Mouse (Mus musculus) brain, adult 2 months (tissue): ENCODE measurements around the gene Klk1b8.
A peak's percentile ranks its signal among the peaks of the same experiment; 100 is the strongest.
"Not testable (repeated sequence)": the region's sequence is repeated elsewhere in the genome, so short reads cannot be mapped to it uniquely, and the experiment has no call there.

Experiments
- DNase-seq: peaks from one replicate; pipeline ENCODE4 v3.0.0; 2011; ENCODE audit warnings: low read depth, low spot score

Gene Klk1b8

DNA sequence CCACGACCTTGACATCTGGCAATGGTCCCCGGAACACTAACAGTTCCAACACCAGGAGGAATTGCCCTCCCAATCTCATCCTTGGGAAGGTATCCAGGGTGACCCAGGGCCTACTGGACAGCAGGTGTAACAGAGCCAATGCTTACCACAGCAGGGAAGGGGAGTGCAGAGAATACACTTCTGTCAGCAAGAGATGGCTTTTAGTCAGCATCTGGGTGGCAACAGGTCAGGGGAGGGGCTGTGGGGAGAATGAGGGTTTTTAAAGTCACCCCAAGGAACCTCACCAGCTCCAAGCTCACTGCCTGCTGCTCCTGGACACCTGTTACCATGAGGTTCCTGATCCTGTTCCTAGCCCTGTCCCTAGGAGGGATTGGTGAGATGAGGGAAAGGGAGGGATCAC, at the start of gene Klk1b8:
Klk1b8 (plus strand) TSS at position 301 of the 400 bp plus-strand sequence.
- no peak for DNase-seq

DNA sequence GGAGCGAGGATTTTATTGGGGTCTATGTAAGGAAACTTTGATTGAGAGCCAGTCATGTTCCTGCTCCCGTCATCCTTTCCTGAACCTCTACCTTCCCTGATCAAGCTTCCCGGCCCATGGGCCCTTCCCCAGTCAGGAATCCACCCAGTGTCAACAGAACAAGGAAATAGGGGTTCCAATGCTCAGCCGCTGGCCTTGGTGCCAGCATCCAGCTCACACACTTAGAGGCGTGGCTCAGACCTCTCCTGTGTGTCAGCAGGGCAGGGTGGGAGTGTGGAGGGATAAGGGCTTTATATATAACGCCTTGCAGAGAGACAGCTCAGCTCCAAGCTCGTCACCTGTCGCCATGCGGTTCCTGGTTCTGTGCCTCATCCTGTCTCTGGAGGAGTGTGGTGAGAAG, 35.6 kb upstream of the Klk1b8 start:
- DNase-seq = no peak

GRCm38 (mm10) chr7:43918426-43918825, 32.0 kb upstream of the Klk1b8 start:
- peak; percentile 7 for DNase-seq

DNA sequence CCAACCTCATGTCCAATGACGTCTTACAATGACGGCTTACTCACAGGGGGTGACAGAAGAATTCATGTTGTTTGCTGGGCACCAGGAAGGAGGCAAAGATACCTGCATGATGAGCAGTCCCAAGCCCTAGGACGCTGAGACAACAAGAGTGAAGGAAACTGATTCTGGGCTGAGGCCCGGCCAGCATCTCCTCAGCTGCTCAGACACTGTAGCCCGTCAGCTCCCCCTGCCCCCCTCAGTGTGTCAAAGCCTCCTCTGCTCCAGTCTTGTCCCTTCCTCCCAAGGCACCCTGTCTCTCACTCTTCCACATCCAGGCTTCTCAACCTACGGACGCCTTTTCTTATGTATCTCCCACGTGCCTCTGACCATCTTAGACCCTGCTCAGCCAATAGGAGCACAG, 31.6 kb upstream of the Klk1b8 start:
- DNase-seq = peak; percentile 5

GRCm38 (mm10) chr7:43919559-43920451, 30.7 kb upstream of the Klk1b8 start:
- peak; percentile 79 for DNase-seq

GRCm38 (mm10) chr7:43920582-43920981, 29.9 kb upstream of the Klk1b8 start:
- DNase-seq = no peak

GRCm38 (mm10) chr7:43921087-43921486, 29.4 kb upstream of the Klk1b8 start:
- no peak for DNase-seq

GRCm38 (mm10) chr7:43921941-43922340, 28.5 kb upstream of the Klk1b8 start:
- no peak for DNase-seq

DNA sequence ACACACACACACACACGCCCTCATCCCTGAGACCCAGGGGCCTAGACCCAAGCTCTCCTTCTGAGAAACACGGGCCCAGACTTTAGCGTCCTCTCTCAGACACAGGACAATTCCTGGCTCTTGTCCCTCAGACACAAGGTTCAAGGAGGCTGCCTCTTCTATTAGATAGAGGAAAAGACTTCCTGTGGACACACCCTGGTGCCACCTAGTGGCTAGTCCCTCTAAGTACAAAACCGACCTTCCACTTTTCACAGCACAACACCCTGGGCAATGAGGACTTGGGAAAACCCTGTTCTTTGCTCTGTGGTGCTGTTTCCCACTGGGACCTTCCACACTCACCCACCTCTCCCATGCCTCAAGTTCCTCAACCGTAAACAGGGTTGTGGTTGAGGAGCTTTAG, 24.5 kb upstream of the Klk1b8 start:
- DNase-seq = peak; percentile 20

- DNase-seq = peak; percentile 34
Measured at GRCm38 (mm10) chr7:43928521-43928920, 21.9 kb upstream of the Klk1b8 start.

- no peak for DNase-seq
Measured at GRCm38 (mm10) chr7:43932337-43932736, 18.1 kb upstream of the Klk1b8 start.

- DNase-seq = no peak
Measured at GRCm38 (mm10) chr7:43933440-43933839, 17.0 kb upstream of the Klk1b8 start, which contains the start of gene Klk15. Gene Klk15, plus strand, starts transcription at chr7:43933740.

DNA sequence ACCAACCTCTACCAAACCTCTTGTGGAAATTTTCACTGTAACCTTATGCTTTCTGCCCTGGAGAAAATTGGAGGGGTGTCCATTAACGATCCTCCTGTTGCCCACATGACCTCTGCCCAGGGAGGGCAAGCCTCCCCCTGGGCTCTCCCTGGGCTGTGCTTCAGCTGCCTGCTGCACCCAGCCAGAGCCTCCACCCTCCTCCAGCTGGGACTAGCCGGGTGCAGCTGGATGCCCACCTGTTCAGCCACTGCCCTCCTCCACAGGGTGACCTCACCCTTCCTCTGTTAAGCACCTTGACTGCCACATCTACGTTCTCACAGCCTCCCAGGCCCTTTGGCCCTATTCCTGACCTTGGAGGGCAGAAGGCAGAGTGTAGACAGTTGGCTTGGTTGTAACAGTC, 15.7 kb upstream of the Klk1b8 start:
- no peak for DNase-seq

GRCm38 (mm10) chr7:43936551-43936950, 13.9 kb upstream of the Klk1b8 start:
- DNase-seq = no peak

DNA sequence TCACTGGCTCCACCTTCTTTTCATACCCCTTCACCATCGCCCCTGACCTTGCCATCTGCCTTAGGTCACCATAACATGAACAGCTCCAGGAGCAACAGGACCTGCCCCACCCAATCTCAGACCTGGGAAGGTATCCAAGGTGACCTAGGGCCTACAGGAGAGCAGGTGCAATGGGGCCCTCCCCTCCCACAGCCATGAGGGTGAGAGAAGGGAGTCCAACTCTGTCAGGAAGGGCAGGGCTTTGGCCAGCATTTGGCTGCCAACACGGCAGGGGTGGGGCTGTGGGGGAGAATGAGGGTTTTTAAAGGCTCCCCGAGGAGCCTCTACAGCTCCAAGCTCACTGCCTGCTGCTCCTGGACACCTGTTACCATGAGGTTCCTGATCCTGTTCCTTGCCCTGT, 8.2 kb upstream of the Klk1b8 start:
- DNase-seq = not testable (repeated sequence)

- no peak for DNase-seq
Measured at GRCm38 (mm10) chr7:43944727-43945264, 5.7 kb upstream of the Klk1b8 start.

DNA sequence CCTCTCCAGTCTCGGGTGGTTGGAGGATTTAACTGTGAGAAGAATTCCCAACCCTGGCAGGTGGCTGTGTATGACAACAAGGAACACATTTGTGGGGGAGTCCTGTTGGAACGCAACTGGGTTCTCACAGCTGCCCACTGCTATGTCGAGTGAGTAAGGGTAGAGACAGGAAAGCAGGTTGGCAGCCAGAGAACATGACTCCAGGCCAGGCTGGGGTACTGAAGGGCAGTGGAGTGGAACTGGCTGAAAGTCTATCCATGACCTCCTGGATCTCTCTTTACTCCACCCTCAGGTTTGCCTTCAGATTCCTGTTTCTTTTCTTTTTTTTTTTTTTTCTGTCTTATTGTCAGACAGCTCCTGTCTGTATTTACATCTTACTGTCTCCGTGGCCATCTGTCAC, 2.2 kb downstream of the Klk1b8 start:
- peak; percentile 56 for DNase-seq

DNA sequence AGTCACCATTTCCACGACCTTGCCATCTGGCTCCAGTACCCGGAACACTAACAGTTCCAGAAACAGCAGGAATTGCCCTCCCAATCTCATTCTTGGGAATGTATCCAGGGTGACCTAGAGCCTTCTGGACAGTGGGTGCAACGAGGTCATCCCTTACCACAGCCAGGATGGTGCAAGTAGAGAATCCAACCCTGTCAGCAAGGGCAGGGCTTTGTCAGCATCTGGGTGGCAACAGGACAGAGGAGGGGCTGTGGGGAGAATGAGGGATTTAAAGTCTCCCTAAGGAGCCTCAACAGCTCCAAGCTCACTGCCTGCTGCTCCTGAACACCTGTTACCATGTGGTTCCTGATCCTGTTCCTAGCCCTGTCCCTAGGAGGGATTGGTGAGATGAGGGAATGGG, 16.0 kb downstream of the Klk1b8 start, which contains the start of gene Klk1b1:
Klk1b1 (plus strand) TSS at position 301 of the 400 bp plus-strand sequence.
- no peak for DNase-seq

GRCm38 (mm10) chr7:43967058-43967457, 16.6 kb downstream of the Klk1b8 start:
- DNase-seq = no peak

- DNase-seq = no peak
Measured at GRCm38 (mm10) chr7:43967612-43968011, 17.1 kb downstream of the Klk1b8 start.

DNA sequence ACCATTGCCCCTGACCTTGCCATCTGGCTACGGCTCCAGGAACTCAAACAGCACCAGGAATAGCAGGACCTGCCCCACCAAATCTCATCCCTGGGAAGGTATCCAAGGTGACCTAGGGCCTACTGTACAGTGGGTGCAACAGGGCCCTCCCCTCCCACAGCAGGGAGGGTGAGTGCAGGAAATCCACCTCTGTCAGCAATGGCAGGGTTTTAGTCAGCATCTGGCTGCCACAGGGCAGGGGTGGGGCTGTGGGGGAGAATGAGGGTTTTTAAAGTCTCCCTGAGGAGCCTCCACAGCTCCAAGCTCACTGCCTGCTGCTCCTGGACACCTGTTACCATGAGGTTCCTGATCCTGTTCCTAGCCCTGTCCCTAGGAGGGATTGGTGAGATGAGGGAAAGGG, 25.3 kb downstream of the Klk1b8 start, which contains the start of gene Klk1b9:
Klk1b9 (plus strand) TSS at position 301 of the 400 bp plus-strand sequence.
- DNase-seq = not testable (repeated sequence)

GRCm38 (mm10) chr7:43985657-43986056, 35.2 kb downstream of the Klk1b8 start:
- DNase-seq = no peak

GRCm38 (mm10) chr7:43994821-43995220, 44.4 kb downstream of the Klk1b8 start:
- not testable (repeated sequence) for DNase-seq
